In genomic region chr1:134636245-134636644, GRCm38 (mm10) we compare ENCODE assay signal across 12 mouse cellular contexts. TPM values are rescaled to one million over a fixed set of nuclear protein-coding genes. Genes with fewer than 3 reads are reported as not detected.
DNase-seq lines count a peak whose midpoint lies in the region; ATAC-seq and TF ChIP-seq lines count a peak whose summit lies in the region.
"Had no signal": no experiment of that assay in that cellular context is flagged by ENCODE, and none has a peak within 500 bp of the region (broad histone marks: within the 10 kb centered on the region; RNA-seq: fewer than 3 reads in every experiment).

No protein-coding gene starts in this region.

- peak; percentile 23 for ATAC-seq in hindbrain, embryonic 11.5 days (ENCODE audit: low FRiP score)
- ATAC-seq in forebrain, postnatal 0 days, result peak; percentile 68
- ATAC-seq in midbrain, embryonic 16.5 days, result peak; percentile 41; the same call in 1 of the 2 replicates
- ATAC-seq: liver, embryonic 12.5 days had no signal

- WGBS in hindbrain, embryonic 11.5 days, result 71% methylated on average over 3 of the region's 3 CpGs
- WGBS in hindbrain, embryonic 10.5 days, result 67% methylated on average over 3 of the region's 3 CpGs
- 66% methylated on average over 3 of the region's 3 CpGs for WGBS in forebrain, postnatal 0 days
- WGBS in midbrain, embryonic 16.5 days, result 64% methylated on average over 3 of the region's 3 CpGs
- 77% methylated on average over 3 of the region's 3 CpGs for WGBS in kidney, adult 2 months

- no peaks in the 10 kb centered on the region for H3K9me3 ChIP-seq in hindbrain, embryonic 11.5 days (ENCODE audit: control insufficient read depth, low read length)
- H3K9me3 ChIP-seq in hindbrain, embryonic 10.5 days, result no peaks in the 10 kb centered on the region
- H3K9me3 ChIP-seq in forebrain, postnatal 0 days (ENCODE audit: low read length), result no peaks in the 10 kb centered on the region
- no peaks in the 10 kb centered on the region for H3K9me3 ChIP-seq in midbrain, embryonic 16.5 days (replicated peaks; ENCODE audit: control insufficient read depth, low read length, poor library complexity, severe bottlenecking)
- H3K9me3 ChIP-seq: liver, embryonic 12.5 days had no signal

- TF ChIP-seq CTCF in forebrain, postnatal 0 days (IDR thresholded peaks at IDR 0.05; ENCODE audit: low read depth), result no peak
- TF ChIP-seq CTCF in kidney, adult 2 months (conservative IDR thresholded peaks at IDR 0.05; ENCODE audit: insufficient read depth, insufficient read length, low read depth, low read length), result no peak

- no peak overlapping the region for H3K4me3 ChIP-seq in hindbrain, embryonic 11.5 days (ENCODE audit: low read depth, low read length)
- no peak overlapping the region for H3K4me3 ChIP-seq in hindbrain, embryonic 10.5 days
- H3K4me3 ChIP-seq in forebrain, postnatal 0 days (ENCODE audit: low read depth, low read length), result no peak overlapping the region
- no peak overlapping the region for H3K4me3 ChIP-seq in midbrain, embryonic 16.5 days (ENCODE audit: low read depth, low read length)
- H3K4me3 ChIP-seq in kidney, adult 2 months (ENCODE audit: insufficient read depth, low read depth, low read length), result no peak overlapping the region
- H3K4me3 ChIP-seq: liver, embryonic 12.5 days had no signal

- no peak for TF ChIP-seq POLR2A in kidney, adult 2 months (IDR thresholded peaks at IDR 0.05; ENCODE audit: low read depth, low read length)

- H3K9ac ChIP-seq in hindbrain, embryonic 11.5 days (ENCODE audit: low read depth, low read length), result no peak overlapping the region
- no peak overlapping the region for H3K9ac ChIP-seq in forebrain, postnatal 0 days
- H3K9ac ChIP-seq in midbrain, embryonic 16.5 days (ENCODE audit: low read depth, low read length), result no peak overlapping the region
- H3K9ac ChIP-seq: liver, embryonic 12.5 days had no signal

- H3K4me1 ChIP-seq in hindbrain, embryonic 11.5 days (replicated peaks; ENCODE audit: control insufficient read depth, insufficient read depth, low read length), result no peaks in the 10 kb centered on the region
- H3K4me1 ChIP-seq in hindbrain, embryonic 10.5 days (replicated peaks), result peaks cover 8% of the 10 kb centered on the region; the same call in 1 of the 2 replicates
- 0 out of 2 replicates have a peak, but pooled peaks cover 5% of the 10 kb centered on the region for H3K4me1 ChIP-seq in forebrain, postnatal 0 days (ENCODE audit: insufficient read depth)
- H3K4me1 ChIP-seq in midbrain, embryonic 16.5 days (ENCODE audit: control insufficient read depth, insufficient read depth, low read length), result 0 out of 2 replicates have a peak, but pooled peaks cover 2% of the 10 kb centered on the region
- no peaks in the 10 kb centered on the region for H3K4me1 ChIP-seq in kidney, adult 2 months (ENCODE audit: control insufficient read depth, insufficient read depth, low read length)

- no peak overlapping the region for H3K27ac ChIP-seq in hindbrain, embryonic 11.5 days (ENCODE audit: low read depth, low read length)
- no peak overlapping the region for H3K27ac ChIP-seq in hindbrain, embryonic 10.5 days
- H3K27ac ChIP-seq in forebrain, postnatal 0 days (ENCODE audit: low read depth, low read length), result no peak overlapping the region
- no peak overlapping the region for H3K27ac ChIP-seq in midbrain, embryonic 16.5 days (ENCODE audit: low read length)
- H3K27ac ChIP-seq in kidney, adult 2 months (ENCODE audit: insufficient read depth, low read depth, low read length), result no peak overlapping the region
- H3K27ac ChIP-seq: liver, embryonic 12.5 days had no signal

- no peak overlapping the region for H3K4me2 ChIP-seq in hindbrain, embryonic 11.5 days (replicated peaks; ENCODE audit: low read depth, low read length)
- no peak overlapping the region for H3K4me2 ChIP-seq in forebrain, postnatal 0 days (ENCODE audit: low read depth)
- no peak overlapping the region for H3K4me2 ChIP-seq in midbrain, embryonic 16.5 days (ENCODE audit: low read length)
- H3K4me2 ChIP-seq: heart, embryonic 11.5 days; liver, embryonic 12.5 days had no signal

- no peaks in the 10 kb centered on the region for H3K27me3 ChIP-seq in hindbrain, embryonic 11.5 days (ENCODE audit: control insufficient read depth, insufficient read depth, low read length)
- H3K27me3 ChIP-seq in hindbrain, embryonic 10.5 days (ENCODE audit: insufficient read depth, poor library complexity, severe bottlenecking), result no peaks in the 10 kb centered on the region
- H3K27me3 ChIP-seq in forebrain, postnatal 0 days (ENCODE audit: insufficient read depth, low read length), result no peaks in the 10 kb centered on the region
- H3K27me3 ChIP-seq in midbrain, embryonic 16.5 days (ENCODE audit: control insufficient read depth, insufficient read depth, low read depth, low read length), result no peaks in the 10 kb centered on the region
- H3K27me3 ChIP-seq in kidney, adult 2 months (replicated peaks; ENCODE audit: control insufficient read depth, insufficient read depth, low read length), result no peaks in the 10 kb centered on the region

- no peak for DNase-seq in hindbrain, embryonic 11.5 days (ENCODE audit: low spot score)
- no peak for DNase-seq in hindbrain, embryonic 10.5 days (ENCODE audit: low spot score)
- peak; percentile 11 for DNase-seq in 3T3-L1 (ENCODE audit: low read depth, low spot score)
- no peak for DNase-seq in forebrain, postnatal 0 days
- DNase-seq in adrenal gland, adult (ENCODE audit: inconsistent age in 2 of 2, low spot score in 1 of 2), result no peak
- DNase-seq in ovary, postnatal 14 days (ENCODE audit: low spot score), result no peak
- DNase-seq in kidney, adult 2 months, result no peak
- DNase-seq: gastrocnemius, postnatal 36 days; heart, postnatal 36 days had no signal

- peaks cover 6% of the 10 kb centered on the region; the same call in 1 of the 2 replicates for H3K36me3 ChIP-seq in hindbrain, embryonic 11.5 days (ENCODE audit: control insufficient read depth, insufficient read depth, low read length)
- H3K36me3 ChIP-seq in hindbrain, embryonic 10.5 days, result peaks cover 42% of the 10 kb centered on the region
- H3K36me3 ChIP-seq in forebrain, postnatal 0 days (ENCODE audit: insufficient read depth), result peaks cover 25% of the 10 kb centered on the region
- peaks cover 7% of the 10 kb centered on the region; the same call in 1 of the 2 replicates for H3K36me3 ChIP-seq in midbrain, embryonic 16.5 days (ENCODE audit: control insufficient read depth, insufficient read depth, low read length)
- peaks cover 2% of the 10 kb centered on the region; the same call in 1 of the 2 replicates for H3K36me3 ChIP-seq in kidney, adult 2 months (ENCODE audit: control insufficient read depth, insufficient read depth, low read length)

RNA-seq across cellular contexts. Expression of gene Syt2, which starts 10.2 kb away (rescaled TPM):
- 3.0 and 4.1 TPM in 2 replicates for polyA plus RNA-seq in hindbrain, embryonic 11.5 days (2014; fragmentation: Nextera tagmentation; extraction: Ambion mirVana)
- 4.8 and 4.9 TPM in 2 replicates for polyA plus RNA-seq in hindbrain, embryonic 10.5 days (2016; fragmentation: Nextera tagmentation; extraction: Ambion mirVana)
- 1.1 and 1.3 TPM in 2 replicates for total RNA-seq in forebrain, postnatal 0 days (2014; rRNA removed)
- 1.2 and 1.6 TPM in 2 replicates for polyA plus RNA-seq in forebrain, postnatal 0 days (2015; fragmentation: Nextera tagmentation; extraction: Ambion mirVana)
- 2.3 and 4.1 TPM in 2 replicates for polyA plus RNA-seq in midbrain, embryonic 16.5 days (2015; fragmentation: Nextera tagmentation; extraction: Ambion mirVana)
- polyA plus RNA-seq in kidney, adult 2 months (2012; rRNA removed), result 0.10 and 1.1 TPM in 2 replicates
- total RNA-seq: gastrocnemius, postnatal 36 days; heart, postnatal 36 days had no signal
